Mouse (Mus musculus) macrophage (primary cell): ENCODE data around the gene Psma6. TPM values are rescaled to one million over a fixed set of nuclear protein-coding genes. Genes with fewer than 3 reads are reported as not detected.

Experiments used
- H3K27ac ChIP-seq: fragments of 350-480 bp; formaldehyde crosslinking; 2 replicates; pipeline ENCODE4 v1.9.0; 2021
- H3K36me3 ChIP-seq: fragments of 350-480 bp; formaldehyde crosslinking; 2 replicates; pipeline ENCODE4 v1.9.0; 2021; ENCODE audit errors: inconsistent target
- H3K4me3 ChIP-seq: fragments of 350-480 bp; formaldehyde crosslinking; 2 replicates; pipeline ENCODE4 v1.9.0; 2021; ENCODE audit errors: inconsistent target
- H3K79me2 ChIP-seq: fragments of 350-480 bp; formaldehyde crosslinking; 2 replicates; pipeline ENCODE4 v1.9.0; 2021; ENCODE audit errors: inconsistent target
- WGBS: methylation state at CpG from one replicate; pipeline ENCODE4 v1.1.7; 2026; ENCODE audit warnings: inconsistent platforms; ENCODE audit not compliant: missing documents; 5-methylcytosine and 5-hydroxymethylcytosine counted together
- polyA plus RNA-seq: library from polyadenylated mRNA; stranded (reverse); fragments of 250-400 nt; gene quantifications from 3 replicates; pipeline ENCODE4 v1.2.4, GENCODE M21; 2018; ENCODE audit warnings: inconsistent platforms

Gene Psma6
- polyA plus RNA-seq, 1 experiment from 2014 or later = 190 TPM

DNA sequence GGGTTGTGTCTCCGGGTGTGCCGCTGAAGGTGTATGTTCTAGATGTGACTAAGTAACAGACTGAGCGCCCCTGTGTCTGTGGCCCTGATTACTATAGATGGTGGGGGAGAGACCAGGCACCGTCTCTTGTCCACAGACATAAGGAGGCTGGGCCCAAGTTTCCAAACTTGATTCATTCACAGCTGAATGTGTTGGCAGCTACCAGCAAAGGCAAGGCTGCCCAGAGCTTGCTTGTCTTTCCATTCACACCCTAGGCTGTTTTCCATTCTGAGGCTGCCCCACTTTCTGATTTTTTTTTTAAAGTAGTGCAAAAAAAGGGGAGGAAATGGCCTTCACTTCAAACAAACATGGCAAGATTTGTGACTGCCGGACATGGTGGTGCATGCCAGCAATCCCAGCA is 72.9 kb downstream of the Psma6 start:
- H3K36me3 ChIP-seq = no peaks in the 10 kb centered on the region
- WGBS = 97% methylated on average over 5 of the region's 5 CpGs
- H3K4me3 ChIP-seq = no peak overlapping the region
- H3K79me2 ChIP-seq = no peaks in the 10 kb centered on the region
- no peak overlapping the region for H3K27ac ChIP-seq

GRCm38 (mm10) chr12:55459739-55460138 is 75.7 kb downstream of the Psma6 start:
- Histone ChIP-seq H3K4me3 (no peak overlapping the region), H3K36me3 (no peaks in the 10 kb centered on the region), H3K27ac (no peak overlapping the region), H3K79me2 (no peaks in the 10 kb centered on the region)
- 11% methylated on average over 8 of the region's 8 CpGs for WGBS

- no peak overlapping the region for H3K4me3 ChIP-seq
- 84% methylated on average over 4 of the region's 4 CpGs for WGBS
- no peaks in the 10 kb centered on the region for H3K79me2 ChIP-seq
- H3K36me3 ChIP-seq = no peaks in the 10 kb centered on the region
- H3K27ac ChIP-seq = no peak overlapping the region
These were observed 76.9 kb downstream of the Psma6 start for GRCm38 (mm10) chr12:55460900-55461299.

- H3K27ac ChIP-seq = no peak overlapping the region
- no peak overlapping the region for H3K4me3 ChIP-seq
- no peaks in the 10 kb centered on the region for H3K36me3 ChIP-seq
- H3K79me2 ChIP-seq = no peaks in the 10 kb centered on the region
- WGBS = 90% methylated on average over 6 of the region's 6 CpGs
These were observed 77.7 kb downstream of the Psma6 start for GRCm38 (mm10) chr12:55461767-55462166.

GRCm38 (mm10) chr12:55462456-55462855 is 78.4 kb downstream of the Psma6 start:
- no peak overlapping the region for H3K4me3 ChIP-seq
- no peak overlapping the region for H3K27ac ChIP-seq
- WGBS = 93% methylated on average over 4 of the region's 6 CpGs
- H3K36me3 ChIP-seq = no peaks in the 10 kb centered on the region
- no peaks in the 10 kb centered on the region for H3K79me2 ChIP-seq

DNA sequence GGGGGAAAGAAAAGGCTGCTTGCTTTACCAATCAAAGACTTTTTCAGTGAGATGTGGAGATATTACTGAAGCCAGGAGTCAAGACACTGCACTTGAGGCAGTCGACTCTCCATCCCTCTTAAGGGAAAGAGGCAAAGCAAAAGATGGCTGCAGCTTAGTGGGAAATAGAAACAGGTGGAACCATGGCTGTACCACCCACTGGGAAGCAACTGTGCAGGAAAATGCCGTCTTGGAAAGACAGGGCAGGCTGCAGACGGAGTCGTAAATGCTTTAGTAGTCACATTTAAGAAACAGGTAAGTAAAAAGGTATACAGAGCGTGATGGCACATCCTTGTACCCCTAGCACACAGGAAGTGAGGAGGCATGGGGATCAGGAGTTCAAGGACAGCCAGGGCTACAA is 79.1 kb downstream of the Psma6 start:
- Histone ChIP-seq H3K4me3 (no peak overlapping the region), H3K79me2 (no peaks in the 10 kb centered on the region), H3K36me3 (no peaks in the 10 kb centered on the region), H3K27ac (no peak overlapping the region)
- 98% methylated on average over 5 of the region's 5 CpGs for WGBS

DNA sequence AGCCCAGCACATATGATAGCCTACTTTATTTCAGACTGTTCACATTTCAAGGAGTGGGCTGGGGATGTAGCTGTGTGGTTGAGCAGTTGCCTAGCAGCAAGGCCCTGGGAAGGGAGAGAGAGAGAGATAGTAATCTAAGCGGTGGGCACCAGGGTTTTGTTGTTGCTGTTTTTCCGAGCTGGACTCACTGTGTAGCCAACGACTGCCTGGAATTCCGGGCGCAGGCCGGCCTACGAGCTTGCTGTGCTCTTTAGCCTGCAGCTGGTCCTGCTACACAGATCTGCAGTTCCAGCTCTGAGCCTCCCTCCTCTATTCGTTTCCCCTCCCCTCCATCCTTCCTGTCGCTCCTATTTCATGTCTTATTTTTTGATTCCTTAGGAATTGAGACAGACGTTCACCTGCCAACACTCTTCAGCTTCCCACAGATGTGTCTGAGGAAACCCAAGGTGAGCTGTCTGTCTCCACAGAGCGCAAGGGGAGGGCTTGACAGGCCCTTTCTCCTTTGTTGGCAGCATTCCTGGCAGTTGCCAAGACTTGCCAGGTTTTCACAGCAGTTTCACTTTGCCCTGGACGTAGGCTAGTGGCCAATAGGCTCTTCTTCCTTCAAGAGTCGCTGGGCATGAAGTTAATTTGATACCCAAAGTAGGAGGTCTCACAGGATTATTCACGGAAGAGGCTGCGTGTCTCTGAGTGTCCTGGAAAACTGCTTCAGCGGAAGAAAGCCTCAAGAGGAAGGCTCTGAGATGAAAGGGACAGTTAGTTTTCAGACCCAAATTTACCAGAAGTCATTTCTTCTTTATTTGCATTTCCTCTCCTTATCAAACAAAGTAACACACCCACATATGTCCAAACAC is 80.2 kb downstream of the Psma6 start:
- Histone ChIP-seq H3K4me3 (no peak overlapping the region), H3K27ac (peak overlapping the region; percentile 95; the same call in 1 of the 2 replicates), H3K36me3 (no peaks in the 10 kb centered on the region), H3K79me2 (no peaks in the 10 kb centered on the region)
- 45% methylated on average over 9 of the region's 16 CpGs for WGBS

GRCm38 (mm10) chr12:55464846-55465361 is 80.9 kb downstream of the Psma6 start:
- H3K4me3 ChIP-seq = peak overlapping the region; percentile 37
- no peaks in the 10 kb centered on the region for H3K36me3 ChIP-seq
- 34% methylated on average over 11 of the region's 14 CpGs for WGBS
- H3K27ac ChIP-seq = peak overlapping the region; percentile 95
- no peaks in the 10 kb centered on the region for H3K79me2 ChIP-seq

DNA sequence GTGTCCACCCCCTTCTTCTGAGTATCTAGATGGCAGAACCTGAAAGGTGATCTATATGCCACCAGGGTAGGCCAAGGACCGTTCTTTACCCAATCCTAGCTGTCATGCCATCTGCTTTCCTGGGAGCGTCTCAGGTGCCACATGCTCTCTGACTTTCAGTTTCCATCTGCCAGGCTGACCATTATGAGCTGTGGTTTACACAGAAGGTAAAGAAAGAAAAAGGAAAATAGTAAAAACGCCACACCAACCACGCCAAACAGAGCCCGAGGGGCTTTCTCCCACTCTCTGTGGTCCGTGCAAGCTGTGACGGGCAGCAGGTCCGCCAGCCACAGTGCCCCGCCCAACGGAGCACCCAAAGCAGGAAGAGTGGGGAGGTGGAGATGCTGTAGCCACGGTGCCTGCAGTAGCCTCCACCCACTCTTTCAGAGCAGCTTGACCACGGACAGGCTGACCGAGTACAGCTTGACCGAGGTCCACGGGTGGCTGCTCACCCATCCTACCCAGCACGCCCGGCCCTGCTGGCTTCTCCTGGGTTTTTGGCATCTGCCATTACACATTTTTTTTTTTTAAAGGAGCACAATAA is 81.5 kb downstream of the Psma6 start:
- H3K79me2 ChIP-seq = no peaks in the 10 kb centered on the region
- 14% methylated on average over 17 of the region's 17 CpGs for WGBS
- peak overlapping the region; percentile 37 for H3K4me3 ChIP-seq
- H3K27ac ChIP-seq = peak overlapping the region; percentile 95
- no peaks in the 10 kb centered on the region for H3K36me3 ChIP-seq

GRCm38 (mm10) chr12:55466088-55466701 is 82.2 kb downstream of the Psma6 start:
- WGBS = 43% methylated on average over 7 of the region's 7 CpGs
- H3K4me3 ChIP-seq = no peak overlapping the region
- H3K79me2 ChIP-seq = no peaks in the 10 kb centered on the region
- H3K36me3 ChIP-seq = no peaks in the 10 kb centered on the region
- H3K27ac ChIP-seq = peak overlapping the region; percentile 95

DNA sequence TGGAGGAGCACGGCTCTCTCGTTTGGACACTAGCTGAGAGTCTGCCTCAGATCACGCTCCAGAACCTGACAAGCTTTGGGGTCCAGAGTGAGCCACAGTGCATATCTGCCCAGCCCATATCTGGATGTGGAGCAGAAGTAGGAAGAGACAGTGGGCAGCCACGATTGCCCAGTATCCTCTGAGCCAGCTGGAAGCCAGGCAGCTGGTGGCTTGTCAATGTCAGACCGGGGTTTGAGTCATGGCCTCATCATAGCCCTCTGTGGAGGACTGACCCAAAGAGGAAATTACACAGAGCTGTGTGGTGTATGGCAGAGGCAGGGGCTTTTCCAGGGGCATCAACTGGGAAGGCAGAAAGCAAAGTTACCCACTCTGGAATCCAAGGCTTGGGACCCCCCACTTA is 82.8 kb downstream of the Psma6 start:
- peak overlapping the region; percentile 95 for H3K27ac ChIP-seq
- 47% methylated on average over 5 of the region's 5 CpGs for WGBS
- no peaks in the 10 kb centered on the region for H3K36me3 ChIP-seq
- H3K4me3 ChIP-seq = no peak overlapping the region
- H3K79me2 ChIP-seq = no peaks in the 10 kb centered on the region

- Histone ChIP-seq H3K4me3 (no peak overlapping the region), H3K79me2 (no peaks in the 10 kb centered on the region), H3K36me3 (no peaks in the 10 kb centered on the region), H3K27ac (peak overlapping the region; percentile 95)
- 92% methylated on average over 10 of the region's 10 CpGs for WGBS
These were observed 83.5 kb downstream of the Psma6 start for GRCm38 (mm10) chr12:55467331-55468180.
